Mouse (Mus musculus) kidney, postnatal 25 days (tissue): Measurements from ENCODE around the gene Hdac9.
"Not testable (repeated sequence)": the region's sequence is repeated elsewhere in the genome, so short reads cannot be mapped to it uniquely, and the experiment has no call there.

Experiments
- DNase-seq, 2 experiments: peaks; one replicate each; pipeline ENCODE4 v3.0.0; 2021; ENCODE audit warnings: mixed read lengths in 2 of 2

The Hdac9 gene

DNA sequence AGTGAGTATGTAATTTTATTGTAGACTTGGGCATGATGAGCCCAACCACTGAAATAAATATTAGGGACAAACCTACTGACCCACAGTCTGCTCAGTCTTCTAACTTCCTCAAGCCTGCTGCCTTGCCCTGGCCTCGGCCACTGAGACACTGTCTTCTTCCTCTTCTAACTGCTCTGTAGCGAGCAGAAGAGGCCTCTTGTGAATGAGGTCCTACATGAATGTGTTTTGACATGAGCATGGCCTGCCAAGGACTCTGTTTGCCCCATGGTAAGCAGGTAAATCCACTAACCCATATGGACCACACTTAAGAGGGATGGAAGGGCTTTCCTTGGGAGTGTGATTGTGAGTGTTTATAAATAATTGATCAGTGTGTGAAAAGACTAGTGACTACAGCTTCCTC lies 430.9 kb downstream of the Hdac9 start:
- no peak for DNase-seq

DNA sequence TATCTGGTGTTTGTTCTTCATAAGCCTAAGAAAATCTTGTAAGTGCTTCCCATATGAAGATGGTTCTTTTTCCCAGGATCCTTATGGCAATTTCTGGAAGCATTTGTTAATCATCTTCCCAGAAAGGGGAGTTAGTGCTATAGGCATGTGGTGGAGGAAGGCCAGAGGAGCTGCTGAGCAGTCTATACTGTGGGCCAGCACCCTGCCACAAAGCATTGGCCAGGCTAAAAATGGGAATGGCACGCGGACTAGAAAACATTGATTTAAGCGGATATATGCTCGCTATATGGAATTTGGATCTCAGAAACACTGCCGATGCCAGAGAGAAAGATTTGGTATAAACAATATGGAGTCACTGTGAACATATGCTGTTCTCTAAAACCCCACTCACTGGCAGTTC lies 435.2 kb downstream of the Hdac9 start:
- DNase-seq: no peak

DNA sequence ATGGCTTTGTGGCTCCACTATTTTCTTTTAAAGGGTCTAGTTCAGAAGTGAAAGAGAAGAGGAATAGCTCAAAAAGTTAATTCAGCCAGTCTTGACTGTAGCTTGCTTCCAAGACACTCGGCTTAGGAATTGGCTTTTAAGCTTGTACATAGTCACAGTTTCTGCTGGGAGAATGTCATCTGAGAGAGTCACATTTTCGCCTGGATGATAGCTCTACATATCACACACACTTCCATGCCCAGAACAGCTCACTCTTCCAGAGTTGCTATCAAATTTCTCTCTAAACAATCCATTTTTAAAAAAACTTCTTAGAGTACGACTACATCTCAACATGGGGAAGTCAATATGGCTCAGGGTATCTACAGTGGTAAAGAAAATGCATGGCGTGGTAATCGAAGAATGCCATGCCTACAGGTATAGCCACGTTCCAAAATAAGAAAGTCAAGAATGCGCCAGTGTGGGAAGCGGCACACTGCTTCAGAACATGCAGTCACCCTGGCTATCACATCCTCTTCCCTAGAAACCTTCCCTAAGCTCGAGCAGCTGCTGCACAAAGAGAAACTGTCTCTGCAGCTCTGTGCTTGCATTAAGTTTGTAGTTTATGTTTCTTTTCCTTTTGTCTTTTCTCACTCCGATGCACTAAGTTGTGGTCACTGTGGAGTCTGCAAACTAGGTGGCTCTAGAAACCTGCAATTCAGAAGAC lies 443.8 kb downstream of the Hdac9 start:
- DNase-seq: no peak

DNA sequence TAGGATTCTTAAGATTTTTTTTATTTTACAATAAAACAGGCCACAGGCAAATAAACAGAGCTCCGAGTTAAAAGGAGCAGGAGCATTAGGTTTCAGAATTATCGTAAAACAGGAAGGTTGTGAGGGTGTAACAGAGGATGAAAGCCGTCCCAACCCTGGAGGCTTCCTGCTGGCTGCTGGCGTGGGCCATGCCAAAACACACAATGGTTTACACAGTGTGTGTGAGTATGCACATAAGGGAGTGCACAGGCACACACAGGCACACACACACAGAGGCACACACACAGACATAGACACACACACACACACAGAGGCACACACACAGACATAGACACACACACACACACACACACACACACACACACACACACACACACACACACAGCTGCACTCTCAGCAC lies 444.4 kb downstream of the Hdac9 start:
- DNase-seq: no peak

DNA sequence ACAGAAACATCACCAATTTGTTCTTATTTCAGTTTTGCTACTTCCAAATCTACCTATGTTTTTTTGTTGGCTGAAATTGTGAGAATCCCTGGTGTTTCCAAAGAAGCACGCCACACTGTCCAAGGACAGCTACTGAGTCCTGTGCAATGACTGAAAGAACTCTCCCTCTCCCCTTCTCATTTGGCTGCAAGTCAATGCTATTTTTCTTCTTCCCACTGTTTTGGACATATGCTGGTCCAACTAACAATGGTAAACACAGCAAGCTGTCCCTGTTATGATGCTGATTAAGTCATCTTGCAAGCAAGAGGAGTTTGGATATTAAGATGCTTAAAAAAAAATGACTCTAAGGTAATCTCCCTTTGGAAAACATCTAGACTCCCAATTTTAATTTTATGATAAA lies 455.2 kb downstream of the Hdac9 start:
- no peak for DNase-seq

DNA sequence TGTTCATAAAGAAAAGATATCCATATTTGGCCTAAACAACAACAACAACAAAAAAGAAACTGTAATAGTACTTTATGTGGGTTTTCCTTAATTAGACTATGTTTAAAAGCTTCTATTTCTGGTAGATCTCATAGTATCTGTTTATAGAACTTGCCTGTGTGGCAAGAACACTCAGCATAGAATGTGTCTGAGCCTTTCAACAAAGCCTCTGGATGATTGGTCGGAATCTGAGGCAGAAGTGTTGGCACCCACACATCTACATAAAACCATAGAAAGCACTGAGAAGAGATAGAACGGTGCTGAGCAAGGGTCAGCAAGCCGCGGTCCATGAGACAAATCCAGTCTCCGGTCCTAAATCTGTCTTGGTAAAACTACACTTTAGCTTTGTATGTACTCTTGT lies 464.3 kb downstream of the Hdac9 start:
- no peak for DNase-seq

DNA sequence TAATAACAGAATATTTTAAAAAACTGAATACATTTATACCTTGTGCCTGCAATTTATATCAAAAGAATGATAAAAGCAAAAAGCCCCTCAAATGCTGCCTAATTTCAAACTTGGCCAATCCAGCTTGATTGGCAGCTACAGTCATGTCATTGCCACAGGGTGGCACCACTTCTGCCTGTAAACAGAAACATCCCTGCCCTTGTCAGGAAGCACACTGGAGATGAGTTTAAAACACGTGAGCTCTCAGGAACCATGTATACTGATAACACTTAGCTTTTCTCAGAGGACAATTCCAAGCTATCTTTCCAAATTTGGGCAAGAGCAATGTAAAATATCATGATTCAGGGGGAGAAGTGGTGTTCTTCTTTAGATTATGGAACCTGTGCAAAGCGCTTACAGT lies 465.7 kb downstream of the Hdac9 start:
- peak in 1 of 2 experiments; percentile 9 for DNase-seq

DNA sequence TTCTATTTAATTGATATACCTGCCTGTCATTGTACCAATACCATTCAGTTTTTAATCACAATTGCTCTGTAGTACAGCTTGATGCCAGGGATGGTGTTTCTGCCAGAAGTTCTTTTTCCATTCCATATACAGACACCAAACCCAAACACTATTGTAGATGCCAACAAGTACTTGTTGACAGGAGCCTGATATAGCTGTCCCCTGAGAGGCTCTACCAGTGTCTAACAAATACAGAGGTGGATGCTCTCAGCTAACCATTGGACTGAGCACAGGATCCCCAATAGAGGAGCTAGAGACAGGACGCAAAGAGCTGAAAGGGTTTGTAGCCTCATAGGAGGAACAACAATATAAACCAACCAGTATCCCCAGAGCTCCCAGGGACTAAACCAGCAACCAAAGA lies 472.2 kb downstream of the Hdac9 start:
- DNase-seq: not testable (repeated sequence)

DNA sequence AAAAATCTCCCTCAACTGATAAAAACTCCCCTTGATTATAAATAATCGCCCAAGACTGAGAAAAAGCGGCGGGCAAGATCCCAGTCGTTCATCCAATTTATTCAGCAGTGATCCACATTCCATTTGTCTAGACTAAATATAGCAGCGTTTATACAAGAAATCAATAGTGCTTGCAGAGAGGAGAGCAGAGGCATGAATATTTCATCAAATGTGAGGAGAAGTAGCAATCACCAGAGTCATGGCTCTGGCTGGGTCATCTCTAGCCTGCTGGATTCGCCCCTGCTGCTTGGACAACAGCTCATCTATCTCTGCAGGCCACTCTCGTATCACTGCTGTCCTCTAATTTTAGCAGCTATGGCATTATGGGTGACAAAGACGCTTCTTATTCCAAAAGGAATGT lies 476.0 kb downstream of the Hdac9 start:
- DNase-seq: no peak

DNA sequence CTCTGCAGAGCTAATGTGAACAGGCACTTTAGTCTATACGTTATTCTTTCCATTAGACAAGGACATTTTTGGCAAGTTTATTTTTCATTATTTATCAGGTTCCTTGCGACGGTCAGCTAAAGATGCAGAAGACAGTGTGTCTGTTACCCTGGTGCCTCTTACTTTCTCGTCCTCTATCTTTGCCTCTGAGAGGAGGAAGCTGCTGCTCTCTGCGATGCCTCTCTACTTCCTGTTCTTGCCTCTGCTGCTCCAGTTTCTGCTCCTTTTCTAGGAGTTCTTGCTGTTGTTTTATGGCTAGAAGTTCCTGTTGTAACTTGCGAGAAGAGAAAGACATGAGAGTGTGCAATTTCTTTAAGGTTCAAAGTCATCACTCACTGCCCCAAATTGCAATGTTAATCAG lies 484.0 kb downstream of the Hdac9 start:
- no peak for DNase-seq

DNA sequence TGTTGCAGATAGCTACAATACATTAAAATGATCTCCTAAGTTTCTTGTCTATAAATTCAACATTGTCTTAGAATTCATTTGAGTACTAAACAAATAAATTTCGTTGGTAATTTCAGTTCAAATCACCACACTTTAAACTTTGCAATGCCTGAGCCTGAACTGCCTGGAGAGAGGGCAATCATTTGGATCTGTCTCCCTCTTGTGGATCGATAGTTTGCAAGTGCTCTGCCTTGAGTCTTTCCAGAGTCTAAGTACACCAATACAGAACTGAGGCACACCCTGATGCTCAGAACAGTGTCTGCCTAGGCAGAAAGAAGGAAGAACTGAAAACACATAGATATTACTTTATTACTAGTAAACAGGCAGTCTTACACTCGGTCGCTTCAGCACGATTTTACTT lies 484.4 kb downstream of the Hdac9 start:
- peak in 1 of 2 experiments; percentile 5 for DNase-seq

DNA sequence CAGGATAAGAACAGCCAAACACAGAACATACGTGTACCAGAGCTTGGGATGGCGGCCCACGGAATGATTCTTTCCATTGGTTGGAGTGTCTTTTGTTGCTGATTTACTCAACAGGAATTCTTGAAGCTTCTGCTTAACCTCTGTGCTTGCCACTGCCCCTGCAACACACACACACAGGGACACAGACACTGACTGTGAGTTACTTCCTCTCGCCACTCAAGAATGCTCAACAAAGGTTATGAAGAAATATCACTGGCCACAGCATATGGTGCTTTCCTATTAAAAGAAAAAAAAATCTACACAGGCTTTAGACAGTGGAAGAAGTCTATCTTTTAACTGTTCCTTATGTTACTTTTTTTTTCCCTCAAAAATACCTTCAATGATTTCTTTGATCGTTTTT lies 485.1 kb downstream of the Hdac9 start:
- DNase-seq: no peak

DNA sequence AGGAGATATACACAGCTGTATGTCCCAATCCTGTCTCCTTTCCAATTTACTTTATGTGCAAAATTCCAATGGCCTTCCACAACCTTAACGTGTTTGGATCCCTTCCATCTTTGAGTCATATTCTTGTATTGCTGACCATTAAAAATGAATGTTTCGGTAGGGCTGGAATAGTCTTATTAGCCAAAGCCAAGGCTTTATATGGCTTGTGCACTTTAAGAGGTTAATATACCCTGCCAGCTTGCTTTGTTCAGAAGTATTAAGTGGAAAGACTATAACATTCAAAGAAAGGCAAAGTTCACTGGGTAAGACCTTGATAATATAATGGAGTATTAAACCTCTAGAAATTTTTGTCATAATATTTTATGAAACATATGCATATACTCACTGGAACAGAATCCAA lies 491.4 kb downstream of the Hdac9 start:
- no peak for DNase-seq

DNA sequence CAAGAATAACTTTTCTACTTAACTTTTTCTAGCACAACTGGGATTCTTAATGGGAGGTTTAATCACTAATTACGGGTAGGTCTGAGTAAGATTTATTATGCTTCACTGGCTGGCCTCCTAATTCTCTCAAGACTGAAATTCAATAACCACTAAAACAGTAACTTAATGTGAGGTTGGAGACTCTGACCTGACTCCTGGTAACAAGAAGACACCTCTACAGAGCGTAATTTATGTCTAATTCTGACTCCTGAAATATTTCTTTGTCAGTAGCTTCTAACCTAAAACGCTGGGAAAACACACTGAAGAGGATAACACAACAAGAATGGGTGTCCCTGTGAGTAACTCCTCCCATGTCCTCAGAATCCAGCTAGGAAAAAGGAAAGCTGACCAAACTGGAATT lies 508.8 kb downstream of the Hdac9 start:
- no peak for DNase-seq

DNA sequence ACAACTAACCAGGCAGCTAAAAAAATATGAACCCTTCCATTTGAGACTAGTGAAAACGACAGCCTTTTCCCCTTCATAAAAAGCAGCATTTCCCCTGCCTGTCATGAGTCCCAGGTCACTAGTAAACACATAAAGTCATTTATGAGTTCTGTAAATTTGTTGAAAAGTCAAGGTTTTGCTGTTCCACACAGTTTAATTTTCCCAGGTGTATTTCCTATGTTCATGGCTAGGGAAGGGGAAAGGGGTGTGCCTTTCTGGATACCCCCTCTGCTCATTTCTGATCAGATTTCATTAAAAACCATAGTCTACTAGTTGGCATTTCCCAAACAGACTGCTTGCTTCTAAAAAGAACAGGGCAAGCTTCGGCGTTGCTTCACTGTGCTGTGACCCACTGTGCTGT lies 509.8 kb downstream of the Hdac9 start:
- DNase-seq: no peak

DNA sequence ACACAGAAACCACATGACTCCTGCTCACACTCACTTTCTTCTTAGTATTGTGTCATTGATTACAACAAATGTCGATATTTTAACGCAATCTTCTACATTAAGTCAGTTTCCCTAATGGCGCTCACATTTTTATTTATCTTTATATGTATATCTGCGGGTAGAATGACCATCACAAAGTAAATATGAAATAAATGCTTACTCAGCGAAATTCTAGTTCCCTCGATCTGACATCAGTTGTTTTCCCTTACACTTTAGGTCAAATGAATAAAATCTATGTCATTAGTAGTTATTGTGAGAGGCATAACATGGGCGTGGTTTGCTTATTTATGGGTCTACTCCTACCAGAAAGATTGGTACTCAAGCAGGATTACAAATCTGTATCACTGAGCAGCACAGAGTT lies 514.8 kb downstream of the Hdac9 start:
- DNase-seq: no peak

DNA sequence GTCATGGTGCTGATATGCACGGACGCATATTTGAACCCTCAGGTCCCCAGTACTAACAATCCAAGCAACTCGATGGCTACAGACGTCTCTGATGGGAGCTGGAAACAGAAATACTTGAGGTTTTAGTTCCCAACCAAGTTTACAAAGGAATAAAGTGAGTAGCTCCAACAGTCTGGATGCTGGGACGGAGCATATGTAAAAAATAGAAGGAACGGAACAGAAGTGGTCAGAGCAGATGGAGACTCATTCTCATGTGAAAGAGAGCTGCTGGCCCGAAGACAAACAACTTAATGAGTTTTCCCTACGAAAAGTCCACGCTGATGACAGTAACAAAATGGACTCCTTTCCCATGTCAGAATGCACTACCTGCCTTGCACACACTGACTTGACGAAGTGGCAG lies 518.3 kb downstream of the Hdac9 start:
- DNase-seq: no peak

DNA sequence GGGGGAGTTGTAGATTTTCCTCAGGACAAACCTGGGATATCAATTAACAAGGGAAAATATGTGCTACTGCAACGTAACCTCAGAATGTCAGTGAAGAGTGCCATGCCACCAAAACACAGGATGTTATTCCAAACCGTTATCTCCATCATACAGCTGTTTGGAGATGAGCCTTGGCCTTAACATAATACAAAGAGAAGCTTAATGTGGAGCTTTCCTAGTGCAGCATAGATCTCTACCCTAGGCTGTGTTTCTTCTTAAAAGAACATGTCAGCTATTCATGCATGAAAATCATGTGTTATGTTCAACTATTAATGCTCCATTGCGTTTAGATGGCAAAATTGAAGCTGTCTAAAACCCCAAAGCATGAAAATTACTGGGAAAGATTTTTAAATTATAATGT lies 522.6 kb downstream of the Hdac9 start:
- no peak for DNase-seq

DNA sequence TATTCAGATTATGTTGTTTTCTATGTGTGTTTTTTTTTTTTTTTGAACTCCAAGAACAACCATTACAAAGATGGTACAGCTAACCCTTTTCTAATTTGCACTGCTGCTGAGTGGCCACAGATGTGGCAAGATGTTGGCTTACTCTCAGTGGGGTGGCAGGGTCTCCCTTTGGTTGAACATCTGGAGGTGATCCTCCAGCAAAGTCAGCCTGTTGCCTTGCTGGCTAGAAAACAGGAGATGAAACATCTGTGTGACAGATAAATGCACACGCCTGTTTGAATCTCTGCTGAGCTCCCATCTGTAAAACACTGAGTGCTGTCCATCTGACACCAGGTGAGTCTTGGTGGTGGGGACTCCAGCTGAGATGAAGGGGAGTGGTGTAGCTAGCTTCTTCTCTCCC lies 537.2 kb downstream of the Hdac9 start:
- no peak for DNase-seq

DNA sequence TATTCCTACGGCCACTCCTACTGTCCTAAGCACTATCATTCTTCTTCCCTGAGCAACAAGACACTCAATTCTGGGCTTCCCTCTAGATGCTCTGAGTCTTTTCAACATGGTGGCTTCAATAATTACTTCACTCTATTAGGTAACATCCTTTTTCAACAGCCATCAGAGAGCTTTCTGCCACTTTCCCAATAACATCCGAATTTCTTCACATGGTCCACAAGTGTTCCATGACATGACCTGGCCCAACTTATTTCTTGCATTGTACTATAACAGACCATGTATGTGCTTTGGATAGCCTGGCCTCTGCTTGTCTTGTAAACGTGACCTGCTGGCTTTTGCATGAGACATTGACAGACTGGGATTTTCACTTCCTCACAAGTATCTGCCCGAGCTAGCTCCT lies 538.3 kb downstream of the Hdac9 start:
- DNase-seq: no peak

DNA sequence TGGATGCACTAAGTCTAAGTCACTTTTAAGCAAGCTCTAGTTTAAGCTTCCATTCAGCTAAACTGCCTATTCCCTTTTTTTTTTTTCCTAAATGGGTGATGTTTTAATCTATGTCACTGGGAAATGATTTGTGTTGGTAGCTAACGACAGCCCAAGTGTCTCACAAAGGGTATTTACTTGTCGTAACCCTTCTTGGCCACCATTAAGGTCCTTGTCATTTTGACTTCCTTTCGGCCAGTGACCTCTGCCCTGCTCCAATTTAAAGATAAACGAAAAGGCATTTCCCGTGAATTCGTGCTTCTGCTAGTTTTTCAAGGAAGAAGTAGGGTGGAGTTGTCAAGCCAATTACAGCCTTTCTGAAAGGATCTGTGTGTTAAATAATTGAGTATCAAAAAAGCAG lies 565.0 kb downstream of the Hdac9 start:
- DNase-seq: peak in 1 of 2 experiments; percentile 8

DNA sequence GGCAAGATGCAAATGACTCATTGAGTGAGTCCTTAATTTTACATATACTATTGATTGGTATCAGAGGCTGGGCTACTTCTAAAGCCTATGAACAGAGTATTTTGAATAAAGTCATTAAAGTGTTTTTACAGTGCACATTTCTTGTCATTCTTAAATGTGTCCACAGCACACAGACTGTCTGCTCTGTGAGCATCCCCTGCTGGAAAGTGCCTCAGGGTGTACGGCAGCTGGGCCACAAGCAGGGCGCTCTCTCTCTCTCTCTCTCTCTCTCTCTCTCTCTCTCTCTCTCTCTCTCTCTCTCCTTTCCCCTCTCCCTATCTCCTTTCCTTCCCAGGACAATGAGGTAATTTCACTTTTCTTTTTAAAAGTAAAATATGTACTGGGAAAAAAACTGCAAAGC lies 569.4 kb downstream of the Hdac9 start:
- no peak for DNase-seq

DNA sequence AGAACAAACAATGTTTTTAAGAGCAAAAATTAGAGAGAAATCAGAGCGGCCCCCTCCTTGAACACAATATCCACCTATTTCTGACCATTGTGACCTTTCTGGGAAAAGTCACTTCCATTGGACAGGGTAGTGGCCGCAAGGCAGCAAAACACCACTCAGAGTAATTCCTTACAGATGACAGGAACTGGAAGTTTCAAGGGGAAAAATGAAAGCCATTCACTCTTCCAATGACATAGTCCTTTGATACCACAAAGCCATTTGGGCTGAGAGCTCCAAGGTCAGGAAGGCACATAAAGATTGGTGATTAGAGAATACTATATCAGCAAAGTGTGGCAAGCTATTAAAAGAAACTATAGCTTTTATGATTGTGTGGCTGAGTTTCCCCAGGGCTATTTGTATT lies 574.1 kb downstream of the Hdac9 start:
- no peak for DNase-seq

DNA sequence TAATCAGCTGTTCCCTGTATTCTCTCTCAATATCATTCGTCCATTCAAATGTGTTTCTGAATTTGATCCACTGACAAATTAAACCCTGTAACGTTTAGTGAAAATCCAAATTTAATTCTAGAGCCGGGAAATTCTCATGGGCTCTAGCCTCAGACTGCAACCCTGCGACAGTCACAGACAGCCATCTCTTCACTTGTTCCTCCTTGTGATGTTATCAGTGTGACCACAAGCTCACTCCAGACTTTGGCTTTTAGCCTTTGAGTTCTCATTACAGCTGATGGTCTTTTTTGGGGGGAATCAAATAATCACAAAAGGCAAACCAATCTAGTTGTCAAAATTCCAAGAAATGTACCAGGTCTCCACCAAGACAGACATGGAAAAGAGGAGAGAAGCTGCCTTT lies 578.0 kb downstream of the Hdac9 start:
- no peak for DNase-seq

DNA sequence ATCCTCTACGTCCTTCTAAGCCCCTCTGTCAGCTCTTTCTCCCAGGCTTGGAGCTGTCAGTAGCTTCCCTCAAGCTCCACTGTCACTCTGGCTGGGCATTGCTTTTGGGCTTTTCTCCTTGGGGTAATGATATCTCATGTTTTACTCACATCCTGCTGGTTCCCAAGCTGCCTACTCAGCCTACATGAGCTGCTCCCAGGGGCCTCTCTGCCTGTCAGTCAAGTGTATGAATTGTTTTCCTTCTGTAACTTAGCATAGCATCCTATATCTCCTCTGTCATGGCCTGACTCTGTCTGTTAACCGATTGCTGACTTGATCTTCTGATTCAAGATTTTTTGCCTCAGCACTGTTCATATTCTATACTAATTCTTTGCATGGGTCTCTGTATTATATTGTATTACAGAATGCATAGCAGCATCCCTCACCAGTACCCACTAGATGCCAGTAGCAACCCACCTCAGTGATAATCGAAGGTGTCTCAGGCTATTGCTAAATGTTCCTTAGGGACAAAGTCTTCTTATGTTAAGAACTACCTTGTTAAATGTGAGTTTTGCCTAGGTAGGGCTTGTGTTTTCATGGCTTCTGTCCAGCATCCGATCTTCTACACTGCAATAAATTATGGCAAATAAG lies 582.3 kb downstream of the Hdac9 start:
- DNase-seq: no peak
